Mouse (Mus musculus) lung, embryonic 15.5 days (tissue): Measurements from ENCODE around the gene Adcy6. TPM values are rescaled to one million over a fixed set of nuclear protein-coding genes. Genes with fewer than 3 reads are reported as not detected.
A peak's percentile ranks its signal among the peaks of the same experiment; 100 is the strongest.

Experiments used
- ATAC-seq: fragments of 200-750 bp; cut with Nextera tagmentation; 2 replicates; pipeline ENCODE4 v1.8.0; 2017; ENCODE audit warnings: moderate number of reproducible peaks, borderline replicate concordance; ENCODE audit not compliant: low FRiP score, low TSS enrichment; ENCODE audit errors: extremely low read depth
- H3K27ac ChIP-seq: fragments of 300-500 bp; sonication (generic); 2 replicates; pipeline ENCODE4 v1.5.1; 2015; ENCODE audit warnings: moderate library complexity, mild to moderate bottlenecking, inconsistent platforms
- H3K27me3 ChIP-seq: fragments of 300-500 bp; sonication (generic); 2 replicates; pipeline ENCODE4 v1.6.1; 2015; ENCODE audit warnings: inconsistent platforms
- H3K36me3 ChIP-seq: fragments of 300-500 bp; sonication (generic); 2 replicates; pipeline ENCODE4 v1.6.1; 2015; ENCODE audit warnings: inconsistent platforms
- H3K4me1 ChIP-seq: fragments of 300-500 bp; sonication (generic); 2 replicates; pipeline ENCODE4 v1.6.1; 2015; ENCODE audit warnings: inconsistent platforms
- H3K4me2 ChIP-seq: fragments of 300-500 bp; sonication (generic); 2 replicates; pipeline ENCODE4 v1.6.1; 2015; ENCODE audit warnings: inconsistent platforms, mild to moderate bottlenecking, moderate library complexity
- H3K4me3 ChIP-seq: fragments of 300-500 bp; sonication (generic); 2 replicates; pipeline ENCODE4 v1.5.1; 2015; ENCODE audit warnings: mild to moderate bottlenecking, inconsistent platforms
- H3K9ac ChIP-seq: fragments of 300-500 bp; sonication (generic); 2 replicates; pipeline ENCODE4 v1.6.1; 2015; ENCODE audit warnings: inconsistent platforms
- H3K9me3 ChIP-seq: fragments of 300-500 bp; sonication (generic); 2 replicates; pipeline ENCODE4 v1.6.1; 2016; ENCODE audit warnings: inconsistent platforms
- WGBS: fragments of 180-500 bp; shearing (Covaris S2); methylation state at CpG from one replicate; pipeline ENCODE4 v1.1.7; 2015; 5-methylcytosine and 5-hydroxymethylcytosine counted together
- polyA plus RNA-seq: library from polyadenylated mRNA; unstranded; fragments of >200 nt; fragmentation: Nextera tagmentation; extraction: Ambion mirVana; gene quantifications from 2 replicates; pipeline ENCODE4 v1.2.1, GENCODE M21; 2015

The Adcy6 gene
- polyA plus RNA-seq, 1 experiment from 2014 or later, result 23.2 TPM

DNA sequence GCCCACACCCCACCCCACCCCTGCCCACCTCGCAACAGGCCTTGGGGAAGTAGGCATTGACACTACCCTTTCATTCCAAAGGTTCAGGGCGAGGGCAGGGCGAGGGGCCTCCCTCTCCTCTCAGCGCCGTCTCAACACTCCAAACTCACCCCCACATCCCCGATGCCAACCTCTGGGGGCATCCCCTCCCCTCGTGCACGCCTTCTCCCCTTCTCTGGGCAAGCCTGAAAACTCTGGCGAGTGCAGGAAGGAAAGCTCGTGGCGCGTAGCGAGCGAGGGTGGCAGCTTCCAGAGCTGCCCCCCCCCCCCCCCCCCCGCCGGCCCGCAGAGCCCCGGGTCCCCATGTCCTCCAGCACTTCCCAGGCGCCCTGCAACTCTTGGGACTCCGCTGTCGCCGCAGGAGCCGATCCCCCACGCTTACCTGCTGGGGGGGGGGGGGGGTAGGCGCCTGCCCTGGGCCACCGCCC is 1.1 kb downstream of the Adcy6 start:
- under 1% methylated on average over 14 of the region's 26 CpGs for WGBS
- Histone ChIP-seq H3K4me2 (peak overlapping the region; percentile 94), H3K27me3 (no peaks in the 10 kb centered on the region), H3K27ac (peak overlapping the region; percentile 97), H3K9ac (peak overlapping the region; percentile 91), H3K36me3 (peaks cover 8% of the 10 kb centered on the region), H3K4me1 (peaks cover 37% of the 10 kb centered on the region), H3K9me3 (no peaks in the 10 kb centered on the region), H3K4me3 (peak overlapping the region; percentile 88)
- peak; percentile 12 for ATAC-seq

DNA sequence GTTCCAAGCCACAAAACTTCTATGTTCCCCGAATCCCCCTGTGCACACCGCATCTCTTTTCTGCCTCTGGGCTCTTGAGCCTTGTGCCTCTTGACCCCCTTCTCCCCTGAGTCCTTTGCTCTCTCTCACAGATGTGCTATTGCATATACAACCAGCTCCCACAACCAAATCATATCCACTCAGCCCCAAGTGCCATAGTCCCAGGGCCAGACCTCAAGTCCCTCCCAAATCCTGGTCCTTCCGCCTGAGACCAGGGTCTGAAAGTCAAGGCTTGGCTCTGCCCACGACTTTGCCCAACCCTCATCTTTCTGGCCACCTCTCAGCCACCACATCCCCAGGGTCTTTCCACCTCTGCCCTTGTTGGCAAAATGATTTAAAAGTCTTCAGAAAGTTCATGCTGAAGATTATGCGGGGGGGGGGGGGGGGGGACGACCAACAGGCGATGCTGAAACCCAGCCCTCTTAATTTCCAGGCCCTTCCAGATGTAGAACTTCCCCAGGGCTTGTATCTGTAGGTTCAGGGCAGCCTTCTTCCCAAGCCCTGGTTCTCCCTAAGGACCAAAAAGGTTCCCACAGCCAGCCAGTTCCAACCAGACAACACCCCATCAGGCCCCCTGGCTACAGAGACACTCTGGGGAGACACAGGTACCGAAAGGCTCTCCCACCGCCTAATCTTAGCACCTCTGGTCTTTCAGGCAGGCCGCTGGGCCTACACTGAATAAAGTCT is 1.7 kb downstream of the Adcy6 start:
- no peak for ATAC-seq
- Histone ChIP-seq H3K4me3 (peak overlapping the region; percentile 88), H3K9ac (peak overlapping the region; percentile 91), H3K9me3 (no peaks in the 10 kb centered on the region), H3K4me2 (peak overlapping the region; percentile 94), H3K27me3 (no peaks in the 10 kb centered on the region), H3K4me1 (peaks cover 43% of the 10 kb centered on the region), H3K27ac (peak overlapping the region; percentile 97), H3K36me3 (peaks cover 14% of the 10 kb centered on the region)
- WGBS, result 8% methylated on average over 9 of the region's 10 CpGs

DNA sequence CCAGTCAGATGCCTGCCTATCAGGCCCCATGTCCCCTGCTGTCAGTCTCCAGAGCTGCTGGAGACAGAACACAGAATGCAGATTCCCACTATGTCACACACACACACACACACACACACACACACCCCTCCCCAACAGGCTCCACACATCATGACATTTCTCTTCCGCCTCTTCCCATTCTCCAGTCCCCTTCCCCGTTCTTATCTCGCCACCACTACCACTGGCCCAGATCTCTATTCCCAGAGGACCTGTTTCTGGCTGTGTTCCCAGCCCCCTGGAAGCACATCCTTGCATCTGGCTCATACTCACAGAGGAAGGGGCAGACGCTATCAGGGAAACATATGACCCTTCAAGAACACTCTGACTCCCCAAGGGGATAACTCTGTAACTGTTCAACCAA is 2.3 kb downstream of the Adcy6 start:
- H3K4me1 ChIP-seq, result peaks cover 49% of the 10 kb centered on the region
- peak overlapping the region; percentile 88 for H3K4me3 ChIP-seq
- no peaks in the 10 kb centered on the region for H3K27me3 ChIP-seq
- H3K4me2 ChIP-seq, result peak overlapping the region; percentile 94
- peak overlapping the region; percentile 97 for H3K27ac ChIP-seq
- H3K9ac ChIP-seq, result peak overlapping the region; percentile 91; the same call in 1 of the 2 replicates
- H3K36me3 ChIP-seq, result peaks cover 20% of the 10 kb centered on the region
- 2% methylated on average over 4 of the region's 4 CpGs for WGBS
- peak; percentile 37; the same call in 1 of the 2 replicates for ATAC-seq
- no peaks in the 10 kb centered on the region for H3K9me3 ChIP-seq

DNA sequence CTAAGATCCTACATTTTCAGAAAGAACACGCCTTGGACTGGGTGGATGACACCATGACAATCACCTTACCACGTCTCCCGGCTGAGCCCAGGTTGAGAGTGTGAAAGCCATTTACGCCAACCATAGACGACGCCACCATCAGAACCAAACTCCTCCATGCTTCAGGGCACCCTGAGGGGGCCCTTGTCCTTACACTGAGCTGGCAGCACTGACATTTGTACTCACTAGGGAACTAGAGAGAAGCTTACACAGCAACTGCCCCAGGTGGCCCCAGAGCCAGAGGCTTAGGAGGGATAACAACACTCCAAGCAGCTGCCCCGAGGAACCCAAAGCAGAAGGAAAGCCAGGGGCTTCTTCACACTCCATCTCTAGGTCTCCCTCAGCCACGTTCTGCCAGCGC is 3.1 kb downstream of the Adcy6 start:
- Histone ChIP-seq H3K4me3 (0 out of 2 replicates have a peak overlapping the region, but pooled peaks have one; percentile 88), H3K4me1 (peaks cover 55% of the 10 kb centered on the region), H3K9me3 (no peaks in the 10 kb centered on the region), H3K9ac (peak overlapping the region; percentile 3; the same call in 1 of the 2 replicates), H3K36me3 (peaks cover 21% of the 10 kb centered on the region), H3K27me3 (no peaks in the 10 kb centered on the region), H3K4me2 (peak overlapping the region; percentile 94), H3K27ac (peak overlapping the region; percentile 97; the same call in 1 of the 2 replicates)
- 63% methylated on average over 9 of the region's 9 CpGs for whole genome bisulfite sequencing
- no peak for ATAC-seq

DNA sequence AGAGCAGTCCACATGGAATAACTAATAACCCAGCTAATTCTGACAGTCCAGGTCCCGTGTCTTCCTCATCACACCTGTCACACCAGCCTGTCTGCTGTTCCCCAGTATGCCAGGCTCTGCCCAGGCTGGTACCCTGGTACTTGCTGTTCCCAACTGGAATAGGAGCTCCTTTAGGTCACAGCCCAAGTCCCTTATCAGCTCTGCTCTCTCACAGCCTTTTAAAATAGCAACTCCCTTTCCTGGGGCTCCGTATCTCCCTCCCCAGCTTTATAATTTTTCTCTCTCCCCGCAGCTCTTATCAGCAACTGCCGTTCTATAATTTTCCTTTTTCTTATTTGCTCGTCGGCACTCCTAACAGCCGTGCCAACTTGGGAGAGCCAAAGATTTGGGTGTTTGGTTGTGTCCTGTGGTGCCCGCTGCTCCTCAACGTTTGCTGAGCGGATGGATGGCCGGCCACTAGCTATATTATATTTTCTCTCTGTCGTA is 3.8 kb downstream of the Adcy6 start:
- Histone ChIP-seq H3K4me2 (no peak overlapping the region), H3K27me3 (no peaks in the 10 kb centered on the region), H3K4me1 (peaks cover 55% of the 10 kb centered on the region), H3K27ac (peak overlapping the region; percentile 21; the same call in 1 of the 2 replicates), H3K36me3 (peaks cover 24% of the 10 kb centered on the region), H3K9ac (no peak overlapping the region), H3K9me3 (no peaks in the 10 kb centered on the region), H3K4me3 (no peak overlapping the region)
- ATAC-seq, result no peak
- WGBS, result 61% methylated on average over 12 of the region's 12 CpGs

DNA sequence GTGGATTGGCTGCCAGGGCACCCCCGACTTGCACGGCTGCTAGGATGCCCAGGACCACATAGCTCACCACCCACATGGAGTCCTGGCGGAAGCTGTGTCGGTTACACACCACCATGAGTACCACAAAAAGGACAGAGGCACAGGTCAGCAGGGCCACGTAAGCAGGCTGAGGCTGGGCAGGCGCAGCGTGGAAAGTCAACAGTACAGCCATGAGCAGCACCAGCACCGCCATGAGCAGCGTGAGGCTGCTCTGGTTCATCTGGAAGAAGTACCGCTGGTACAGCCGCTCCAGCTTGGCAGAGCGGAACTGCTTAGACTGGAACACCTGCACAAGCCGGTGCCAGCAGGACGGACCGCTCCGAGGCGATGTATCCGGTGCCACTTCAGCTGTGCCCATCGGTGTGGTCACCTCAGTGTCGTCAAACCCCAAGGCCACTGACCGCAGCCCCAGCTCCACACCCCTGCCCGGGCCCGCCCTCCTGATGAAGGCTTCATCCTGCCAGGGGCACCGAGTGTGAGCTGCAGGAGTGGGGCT is 5.8 kb downstream of the Adcy6 start:
- no peaks in the 10 kb centered on the region for H3K9me3 ChIP-seq
- no peak for ATAC-seq
- H3K4me3 ChIP-seq, result no peak overlapping the region
- WGBS, result 90% methylated on average over 24 of the region's 24 CpGs
- H3K4me1 ChIP-seq, result peaks cover 52% of the 10 kb centered on the region
- H3K27ac ChIP-seq, result no peak overlapping the region
- H3K36me3 ChIP-seq, result peaks cover 41% of the 10 kb centered on the region
- H3K27me3 ChIP-seq, result no peaks in the 10 kb centered on the region
- no peak overlapping the region for H3K9ac ChIP-seq
- H3K4me2 ChIP-seq, result no peak overlapping the region

DNA sequence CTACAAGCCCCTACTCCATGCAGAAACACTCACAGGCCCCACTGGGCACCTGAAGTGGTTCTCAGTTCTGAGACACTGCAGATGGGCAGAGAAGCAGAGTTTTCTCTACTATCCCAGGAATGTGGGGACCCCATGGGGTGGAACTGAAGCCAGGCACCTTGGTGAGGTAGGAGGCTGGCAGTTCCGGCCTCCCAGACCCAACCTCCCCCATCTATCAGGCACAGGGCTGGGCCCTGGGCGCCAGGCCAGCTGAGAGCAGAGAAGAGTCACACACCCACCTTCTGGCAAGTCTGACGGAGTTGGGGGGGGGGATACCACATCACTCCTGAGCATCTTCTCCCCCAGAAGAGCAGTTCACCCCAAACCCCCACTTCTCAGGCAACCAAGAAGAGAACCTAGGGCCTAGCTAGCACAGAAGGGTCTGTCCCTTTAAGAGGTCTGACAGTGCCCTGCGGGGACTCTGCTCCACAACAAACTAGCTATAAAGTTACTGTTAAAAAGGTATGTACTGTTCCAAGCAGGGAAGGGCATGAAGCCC is 6.9 kb downstream of the Adcy6 start:
- Histone ChIP-seq H3K36me3 (peaks cover 50% of the 10 kb centered on the region), H3K27ac (peak overlapping the region; percentile 64; the same call in 1 of the 2 replicates), H3K9me3 (no peaks in the 10 kb centered on the region), H3K4me1 (peaks cover 49% of the 10 kb centered on the region), H3K4me3 (0 out of 2 replicates have a peak overlapping the region, but pooled peaks have one; percentile 13), H3K4me2 (peak overlapping the region; percentile 43), H3K9ac (peak overlapping the region; percentile 4; the same call in 1 of the 2 replicates), H3K27me3 (no peaks in the 10 kb centered on the region)
- WGBS, result 44% methylated on average over 4 of the region's 4 CpGs
- ATAC-seq, result no peak

DNA sequence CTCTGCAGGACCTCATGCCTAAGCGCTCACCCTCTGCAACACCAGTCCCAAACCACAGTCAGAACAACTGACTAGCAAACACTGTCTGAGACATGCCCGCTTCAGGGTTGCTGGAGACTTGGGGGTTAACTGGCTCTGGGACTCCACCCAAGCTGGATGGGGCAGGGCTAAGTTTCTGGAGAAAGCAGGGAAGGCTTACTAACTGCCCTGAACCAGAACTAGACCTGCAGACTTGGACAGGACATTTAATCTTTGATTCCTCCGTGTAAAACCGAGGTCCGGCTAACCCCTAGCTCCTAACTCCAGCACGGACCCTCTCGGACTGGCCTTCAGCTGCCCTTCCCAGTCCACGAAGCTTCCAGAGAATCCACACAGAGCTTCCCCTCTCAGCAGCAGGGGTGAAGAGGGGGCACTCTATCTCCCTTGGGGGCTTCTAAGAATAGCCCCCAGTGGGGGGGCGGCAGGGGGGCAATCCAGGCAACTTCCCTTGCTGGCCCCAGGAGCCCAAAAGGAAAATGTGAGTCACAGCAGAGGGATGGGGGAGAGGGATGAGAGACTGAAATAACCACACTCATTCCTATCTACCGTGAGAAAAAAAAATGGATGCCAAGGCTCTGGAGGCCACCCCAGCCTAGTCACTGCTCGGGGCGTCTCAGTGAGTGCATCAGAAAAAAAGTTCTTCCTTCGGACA is 7.5 kb downstream of the Adcy6 start:
- peak overlapping the region; percentile 4; the same call in 1 of the 2 replicates for H3K9ac ChIP-seq
- H3K4me3 ChIP-seq, result peak overlapping the region; percentile 13; the same call in 1 of the 2 replicates
- peaks cover 43% of the 10 kb centered on the region for H3K4me1 ChIP-seq
- H3K27ac ChIP-seq, result peak overlapping the region; percentile 64
- no peaks in the 10 kb centered on the region for H3K9me3 ChIP-seq
- no peaks in the 10 kb centered on the region for H3K27me3 ChIP-seq
- peaks cover 57% of the 10 kb centered on the region for H3K36me3 ChIP-seq
- WGBS, result 54% methylated on average over 13 of the region's 13 CpGs
- no peak for ATAC-seq
- H3K4me2 ChIP-seq, result peak overlapping the region; percentile 43

DNA sequence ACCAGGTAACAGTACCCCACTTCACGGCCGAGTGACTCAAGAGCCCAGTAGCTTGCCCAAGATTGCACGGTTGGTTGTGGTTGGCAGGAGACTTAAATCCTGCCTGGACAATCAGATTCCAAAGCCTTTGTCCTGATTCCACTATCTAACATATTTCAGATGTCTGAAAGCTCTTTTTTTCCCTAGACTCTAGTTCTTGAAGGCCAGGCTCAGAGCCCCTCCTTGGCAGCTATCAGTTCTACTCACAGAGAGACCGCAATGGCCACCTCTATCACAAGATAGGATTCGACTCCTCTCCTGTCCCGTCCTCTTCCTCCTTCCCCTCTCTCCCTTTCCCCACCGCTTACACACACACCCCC is 8.1 kb downstream of the Adcy6 start:
- ATAC-seq, result no peak
- Histone ChIP-seq H3K27me3 (no peaks in the 10 kb centered on the region), H3K4me2 (peak overlapping the region; percentile 43), H3K27ac (0 out of 2 replicates have a peak overlapping the region, but pooled peaks have one; percentile 64), H3K4me3 (no peak overlapping the region), H3K4me1 (peaks cover 37% of the 10 kb centered on the region), H3K36me3 (peaks cover 62% of the 10 kb centered on the region), H3K9ac (no peak overlapping the region), H3K9me3 (no peaks in the 10 kb centered on the region)
- 67% methylated on average over 7 of the region's 7 CpGs for WGBS

DNA sequence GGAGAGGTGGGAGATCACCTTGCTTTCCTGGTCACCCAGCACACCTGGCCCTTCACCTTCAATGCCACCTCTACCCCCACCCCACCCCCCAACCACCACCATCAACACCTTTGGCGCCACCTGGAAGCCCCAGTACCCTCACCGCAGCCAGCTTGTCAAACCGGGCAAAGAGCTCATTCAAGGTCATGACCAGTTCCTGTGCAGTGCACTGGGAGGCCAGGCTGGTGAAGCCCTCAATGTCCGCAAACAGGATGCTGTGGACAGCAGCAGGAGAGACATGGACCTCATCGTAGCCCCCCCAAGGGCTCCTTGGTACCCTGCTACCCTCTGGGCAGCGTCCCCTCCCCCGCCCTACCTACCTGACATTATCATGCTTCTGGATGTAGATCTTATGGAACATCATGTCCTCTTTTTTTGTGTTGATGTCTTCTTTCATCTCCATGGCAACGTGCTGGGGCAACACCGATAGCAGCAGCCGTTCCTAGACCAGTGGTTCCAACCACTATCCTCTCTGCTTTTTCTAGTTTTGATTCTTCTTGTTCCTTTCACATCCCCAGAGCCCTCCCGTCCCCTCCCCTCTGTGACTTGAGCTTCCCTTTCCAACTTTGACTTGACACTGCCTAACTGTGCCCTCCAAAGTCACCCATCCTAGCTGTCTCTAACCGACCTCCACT is 9.7 kb downstream of the Adcy6 start:
- Histone ChIP-seq H3K4me3 (no peak overlapping the region), H3K4me2 (no peak overlapping the region), H3K27ac (no peak overlapping the region), H3K27me3 (no peaks in the 10 kb centered on the region), H3K36me3 (peaks cover 79% of the 10 kb centered on the region), H3K4me1 (peaks cover 23% of the 10 kb centered on the region), H3K9ac (no peak overlapping the region), H3K9me3 (no peaks in the 10 kb centered on the region)
- WGBS, result 83% methylated on average over 12 of the region's 12 CpGs
- no peak for ATAC-seq

DNA sequence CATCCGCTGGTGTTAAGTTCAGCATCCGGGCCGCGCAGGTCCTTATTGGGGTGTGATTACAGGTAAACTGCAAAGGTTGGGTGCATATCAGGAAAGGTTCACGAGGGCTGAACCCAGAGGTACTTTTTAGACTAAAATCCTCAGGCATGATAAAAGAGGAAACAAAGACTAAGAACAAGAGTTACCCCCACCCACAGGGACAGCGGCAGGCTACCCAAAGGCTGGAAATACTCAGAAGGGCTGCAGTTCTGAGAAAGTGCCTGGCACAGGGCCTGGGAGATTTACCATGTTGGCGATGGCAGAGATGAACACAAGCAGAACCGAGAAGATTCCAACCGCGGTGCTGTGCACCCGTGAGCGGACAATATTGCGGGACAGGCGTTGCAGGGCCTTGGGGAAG is 13.3 kb downstream of the Adcy6 start:
- H3K27me3 ChIP-seq, result no peaks in the 10 kb centered on the region
- 95% methylated on average over 14 of the region's 14 CpGs for WGBS
- ATAC-seq, result no peak
- no peak overlapping the region for H3K4me2 ChIP-seq
- no peak overlapping the region for H3K27ac ChIP-seq
- no peak overlapping the region for H3K9ac ChIP-seq
- H3K4me3 ChIP-seq, result no peak overlapping the region
- no peaks in the 10 kb centered on the region for H3K4me1 ChIP-seq
- no peaks in the 10 kb centered on the region for H3K9me3 ChIP-seq
- H3K36me3 ChIP-seq, result peaks cover 91% of the 10 kb centered on the region
